Mouse (Mus musculus): ENCODE measurements around the gene Pnkd. TPM values are rescaled to one million over a fixed set of nuclear protein-coding genes. Genes with fewer than 3 reads are reported as not detected.
A peak's percentile ranks its signal among the peaks of the same experiment; 100 is the strongest.

The Pnkd gene
- polyA plus RNA-seq, 1 experiment from 2014 or later: 133 TPM

- Histone ChIP-seq H3K9me3 (ENCODE audit: control insufficient read depth, low read length) (no peaks in the 10 kb centered on the region), H3K27me3 (replicated peaks; ENCODE audit: control insufficient read depth, insufficient read depth, low read length) (0 out of 2 replicates have a peak, but pooled peaks cover 2% of the 10 kb centered on the region), H3K4me3 (ENCODE audit: low read depth, low read length) (no peak overlapping the region), H3K36me3 (ENCODE audit: control insufficient read depth, insufficient read depth, low read length) (no peaks in the 10 kb centered on the region), H3K4me2 (ENCODE audit: low read depth, low read length) (peak overlapping the region; percentile 14; the same call in 1 of the 2 replicates), H3K4me1 (ENCODE audit: control insufficient read depth, insufficient read depth, low read length) (no peaks in the 10 kb centered on the region; the same call in 1 of the 2 replicates), H3K27ac (replicated peaks; ENCODE audit: low read depth, low read length) (0 out of 2 replicates have a peak overlapping the region, but pooled peaks have one; percentile 4), H3K9ac (ENCODE audit: low read depth, low read length) (0 out of 2 replicates have a peak overlapping the region, but pooled peaks have one; percentile 19)
- ATAC-seq (ENCODE audit: low read depth) (0 out of 2 replicates have a peak, but pooled peaks have one; percentile 35), DNase-seq (ENCODE audit: low spot score) (peak; percentile 27)
- WGBS: 64% methylated on average over 17 of the region's 17 CpGs
These were observed 77.8 kb downstream of the Pnkd start for GRCm38 (mm10) chr1:74362325-74363229.

- no peak overlapping the region for H3K27ac ChIP-seq (replicated peaks; ENCODE audit: low read depth, low read length)
- DNase-seq (ENCODE audit: low spot score): no peak
- 0 out of 2 replicates have a peak, but pooled peaks cover 2% of the 10 kb centered on the region for H3K27me3 ChIP-seq (replicated peaks; ENCODE audit: control insufficient read depth, insufficient read depth, low read length)
- no peak for ATAC-seq (ENCODE audit: low read depth)
- H3K9ac ChIP-seq (ENCODE audit: low read depth, low read length): no peak overlapping the region
- 67% methylated on average over 5 of the region's 5 CpGs for WGBS
- H3K36me3 ChIP-seq (ENCODE audit: control insufficient read depth, insufficient read depth, low read length): no peaks in the 10 kb centered on the region
- H3K4me2 ChIP-seq (ENCODE audit: low read depth, low read length): no peak overlapping the region
- no peak overlapping the region for H3K4me3 ChIP-seq (ENCODE audit: low read depth, low read length)
- H3K9me3 ChIP-seq (ENCODE audit: control insufficient read depth, low read length): no peaks in the 10 kb centered on the region
- no peaks in the 10 kb centered on the region; the same call in 1 of the 2 replicates for H3K4me1 ChIP-seq (ENCODE audit: control insufficient read depth, insufficient read depth, low read length)
These were observed 78.7 kb downstream of the Pnkd start for GRCm38 (mm10) chr1:74363437-74363836.

- H3K4me1 ChIP-seq (ENCODE audit: control insufficient read depth, insufficient read depth, low read length): no peaks in the 10 kb centered on the region; the same call in 1 of the 2 replicates
- H3K9me3 ChIP-seq (ENCODE audit: control insufficient read depth, low read length): no peaks in the 10 kb centered on the region
- DNase-seq (ENCODE audit: low spot score) (no peak), ATAC-seq (ENCODE audit: low read depth) (no peak)
- H3K36me3 ChIP-seq (ENCODE audit: control insufficient read depth, insufficient read depth, low read length): no peaks in the 10 kb centered on the region
- H3K27me3 ChIP-seq (replicated peaks; ENCODE audit: control insufficient read depth, insufficient read depth, low read length): 0 out of 2 replicates have a peak, but pooled peaks cover 2% of the 10 kb centered on the region
- no peak overlapping the region for H3K9ac ChIP-seq (ENCODE audit: low read depth, low read length)
- 73% methylated on average over 8 of the region's 8 CpGs for WGBS
- H3K27ac ChIP-seq (replicated peaks; ENCODE audit: low read depth, low read length): no peak overlapping the region
- no peak overlapping the region for H3K4me3 ChIP-seq (ENCODE audit: low read depth, low read length)
- H3K4me2 ChIP-seq (ENCODE audit: low read depth, low read length): no peak overlapping the region
These were observed 79.5 kb downstream of the Pnkd start for GRCm38 (mm10) chr1:74364270-74364669.

DNA sequence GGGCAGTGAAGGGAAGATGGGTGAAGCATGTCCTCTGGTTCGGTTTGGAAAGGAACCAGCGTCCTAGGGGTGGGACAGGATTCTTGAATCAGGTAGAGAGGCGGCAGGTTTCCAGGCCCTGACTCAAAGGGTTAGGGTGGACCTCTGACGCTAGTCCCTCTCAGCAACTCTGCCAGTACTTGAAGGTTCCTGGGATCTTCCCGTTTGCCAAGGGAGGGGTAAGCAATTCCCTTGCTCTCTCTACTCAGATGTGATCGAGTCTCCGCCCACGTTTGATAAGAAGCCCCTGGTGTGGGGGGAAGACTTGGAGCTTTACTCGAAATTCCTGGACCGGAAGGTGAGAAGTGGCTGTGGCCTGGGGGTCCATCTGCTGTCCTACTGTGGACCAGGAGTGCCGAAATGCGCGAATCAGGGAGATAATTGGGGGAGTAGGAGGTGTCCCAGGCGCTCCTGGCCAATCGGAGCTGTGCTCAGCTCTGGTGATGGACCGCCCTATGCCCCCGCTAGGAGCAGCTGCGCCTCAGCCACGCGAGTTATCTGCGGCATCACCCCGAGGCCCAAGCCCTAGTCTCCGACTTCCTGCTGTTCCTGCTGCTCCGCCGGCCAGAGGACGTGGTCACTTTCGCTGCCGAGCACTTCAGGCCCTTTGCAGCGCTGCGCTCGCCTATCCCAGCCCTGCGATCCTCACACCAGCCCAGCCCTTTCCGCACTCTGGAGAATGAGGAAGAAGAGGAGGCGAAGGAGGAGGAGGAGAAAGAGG is 83.3 kb downstream of the Pnkd start:
- Histone ChIP-seq H3K4me2 (ENCODE audit: low read depth, low read length) (peak overlapping the region; percentile 68), H3K9me3 (ENCODE audit: control insufficient read depth, low read length) (no peaks in the 10 kb centered on the region), H3K4me1 (ENCODE audit: control insufficient read depth, insufficient read depth, low read length) (no peaks in the 10 kb centered on the region; the same call in 1 of the 2 replicates), H3K27me3 (replicated peaks; ENCODE audit: control insufficient read depth, insufficient read depth, low read length) (0 out of 2 replicates have a peak, but pooled peaks cover 2% of the 10 kb centered on the region), H3K4me3 (ENCODE audit: low read depth, low read length) (peak overlapping the region; percentile 33), H3K36me3 (ENCODE audit: control insufficient read depth, insufficient read depth, low read length) (no peaks in the 10 kb centered on the region), H3K27ac (replicated peaks; ENCODE audit: low read depth, low read length) (no peak overlapping the region), H3K9ac (ENCODE audit: low read depth, low read length) (peak overlapping the region; percentile 51)
- DNase-seq (ENCODE audit: low spot score) (peak; percentile 79), ATAC-seq (ENCODE audit: low read depth) (peak; percentile 92)
- whole genome bisulfite sequencing: 19% methylated on average over 34 of the region's 34 CpGs

GRCm38 (mm10) chr1:74370040-74370439 is 85.3 kb downstream of the Pnkd start:
- 48% methylated on average over 4 of the region's 4 CpGs for WGBS
- no peak overlapping the region for H3K27ac ChIP-seq (replicated peaks; ENCODE audit: low read depth, low read length)
- no peaks in the 10 kb centered on the region for H3K9me3 ChIP-seq (ENCODE audit: control insufficient read depth, low read length)
- ATAC-seq (ENCODE audit: low read depth): no peak
- no peak for DNase-seq (ENCODE audit: low spot score)
- H3K4me1 ChIP-seq (ENCODE audit: control insufficient read depth, insufficient read depth, low read length): no peaks in the 10 kb centered on the region; the same call in 1 of the 2 replicates
- H3K36me3 ChIP-seq (ENCODE audit: control insufficient read depth, insufficient read depth, low read length): no peaks in the 10 kb centered on the region
- no peak overlapping the region for H3K9ac ChIP-seq (ENCODE audit: low read depth, low read length)
- no peak overlapping the region for H3K4me2 ChIP-seq (ENCODE audit: low read depth, low read length)
- 0 out of 2 replicates have a peak, but pooled peaks cover 2% of the 10 kb centered on the region for H3K27me3 ChIP-seq (replicated peaks; ENCODE audit: control insufficient read depth, insufficient read depth, low read length)
- H3K4me3 ChIP-seq (ENCODE audit: low read depth, low read length): no peak overlapping the region

DNA sequence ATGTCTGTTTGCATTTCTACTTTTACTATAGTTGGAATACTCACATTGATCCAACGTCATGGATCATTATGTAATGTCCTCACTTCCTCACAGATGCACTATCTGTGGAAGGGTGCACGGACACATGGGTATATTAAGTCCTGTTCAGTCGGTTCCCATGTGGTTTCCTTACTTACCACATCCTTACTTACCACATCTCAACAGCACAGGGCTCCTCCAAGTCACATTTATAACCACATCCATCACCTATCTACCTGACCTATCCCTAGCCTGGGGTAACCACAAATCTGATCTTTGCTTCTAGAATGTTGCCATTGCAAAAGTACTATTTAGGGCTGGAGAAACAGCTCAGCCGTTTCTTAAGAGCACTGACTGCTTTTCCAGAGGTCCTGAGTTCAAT is 88.6 kb downstream of the Pnkd start:
- H3K4me3 ChIP-seq (ENCODE audit: low read depth, low read length): no peak overlapping the region

GRCm38 (mm10) chr1:74374980-74375379 is 90.2 kb downstream of the Pnkd start, which contains the start of gene Slc11a1:
TSS of gene Slc11a1 (plus strand) at chr1:74375195.
- Histone ChIP-seq H3K4me3 (ENCODE audit: low read depth, low read length) (no peak within 1 kb of the TSS), H3K9me3 (ENCODE audit: control insufficient read depth, low read length) (no peaks in the 10 kb centered on the region), H3K4me2 (ENCODE audit: low read depth, low read length) (no peak within 1 kb of the TSS), H3K4me1 (ENCODE audit: control insufficient read depth, insufficient read depth, low read length) (no peaks in the 10 kb centered on the region), H3K27ac (replicated peaks; ENCODE audit: low read depth, low read length) (no peak within 1 kb of the TSS), H3K27me3 (replicated peaks; ENCODE audit: control insufficient read depth, insufficient read depth, low read length) (no peaks in the 10 kb centered on the region), H3K9ac (ENCODE audit: low read depth, low read length) (no peak within 1 kb of the TSS), H3K36me3 (ENCODE audit: control insufficient read depth, insufficient read depth, low read length) (no peaks in the 10 kb centered on the region)
- ATAC-seq (ENCODE audit: low read depth) (no peak), DNase-seq (ENCODE audit: low spot score) (no peak)
- 66% methylated on average over 8 of the region's 8 CpGs for WGBS

More for the DNA sequence above, 88.6 kb downstream of the Pnkd start:
- H3K27me3 ChIP-seq (replicated peaks; ENCODE audit: control insufficient read depth, insufficient read depth, low read length): no peaks in the 10 kb centered on the region
- no peak overlapping the region for H3K27ac ChIP-seq (replicated peaks; ENCODE audit: low read depth, low read length)
- no peak for DNase-seq (ENCODE audit: low spot score)
- no peak for ATAC-seq (ENCODE audit: low read depth)
- 70% methylated on average over 4 of the region's 4 CpGs for WGBS
- no peak overlapping the region for H3K9ac ChIP-seq (ENCODE audit: low read depth, low read length)
- H3K4me1 ChIP-seq (ENCODE audit: control insufficient read depth, insufficient read depth, low read length): no peaks in the 10 kb centered on the region
- H3K9me3 ChIP-seq (ENCODE audit: control insufficient read depth, low read length): no peaks in the 10 kb centered on the region
- H3K36me3 ChIP-seq (ENCODE audit: control insufficient read depth, insufficient read depth, low read length): no peaks in the 10 kb centered on the region
- no peak overlapping the region for H3K4me2 ChIP-seq (ENCODE audit: low read depth, low read length)

DNA sequence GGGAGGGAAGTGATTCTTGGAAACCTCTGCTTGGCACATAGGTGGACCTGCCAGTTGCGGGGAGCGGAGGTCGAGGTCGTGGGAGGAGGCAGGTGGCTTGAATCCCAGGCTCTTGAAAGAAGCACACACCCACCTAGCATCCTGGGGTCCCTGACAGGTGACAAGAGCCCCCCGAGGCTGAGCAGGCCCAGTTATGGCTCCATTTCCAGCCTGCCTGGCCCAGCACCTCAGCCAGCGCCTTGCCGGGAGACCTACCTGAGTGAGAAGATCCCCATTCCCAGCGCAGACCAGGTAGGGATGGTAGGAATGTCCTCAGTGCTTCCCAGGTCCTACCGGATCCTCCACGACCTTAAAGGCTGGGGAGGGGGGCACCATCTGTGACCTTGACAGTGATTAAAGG is 90.8 kb downstream of the Pnkd start:
- WGBS: 80% methylated on average over 10 of the region's 10 CpGs
- no peak overlapping the region for H3K4me3 ChIP-seq (ENCODE audit: low read depth, low read length)
- H3K4me1 ChIP-seq (ENCODE audit: control insufficient read depth, insufficient read depth, low read length): no peaks in the 10 kb centered on the region
- H3K9ac ChIP-seq (ENCODE audit: low read depth, low read length): no peak overlapping the region
- no peaks in the 10 kb centered on the region for H3K27me3 ChIP-seq (replicated peaks; ENCODE audit: control insufficient read depth, insufficient read depth, low read length)
- no peaks in the 10 kb centered on the region for H3K9me3 ChIP-seq (ENCODE audit: control insufficient read depth, low read length)
- no peak overlapping the region for H3K4me2 ChIP-seq (ENCODE audit: low read depth, low read length)
- ATAC-seq (ENCODE audit: low read depth) (no peak), DNase-seq (ENCODE audit: low spot score) (no peak)
- H3K36me3 ChIP-seq (ENCODE audit: control insufficient read depth, insufficient read depth, low read length): no peaks in the 10 kb centered on the region
- H3K27ac ChIP-seq (replicated peaks; ENCODE audit: low read depth, low read length): no peak overlapping the region

Data from embryonic facial prominence, embryonic 14.5 days (tissue).